Mouse (Mus musculus) olfactory bulb, adult 2 months (tissue): ENCODE data around the gene Myh4. TPM values are rescaled to one million over a fixed set of nuclear protein-coding genes. Genes with fewer than 3 reads are reported as not detected.

Source experiments
- H3K27ac ChIP-seq: fragments of 200-500 bp; 2 replicates; pipeline ENCODE4 v1.5.1; 2012; ENCODE audit warnings: low read depth, low read length; ENCODE audit not compliant: insufficient read depth
- H3K4me1 ChIP-seq: fragments of 200-500 bp; 2 replicates; pipeline ENCODE4 v1.6.1; 2012; ENCODE audit warnings: low read length; ENCODE audit not compliant: control insufficient read depth, insufficient read depth
- H3K4me3 ChIP-seq: fragments of 200-500 bp; 2 replicates; pipeline ENCODE4 v1.5.1; 2012; ENCODE audit warnings: mild to moderate bottlenecking, low read depth, low read length, moderate library complexity; ENCODE audit not compliant: insufficient read depth
- CTCF ChIP-seq: fragments of 200-500 bp; IDR thresholded peaks from 2 replicates; pipeline ENCODE4 v1.5.1; 2012; ENCODE audit warnings: low read depth, mild to moderate bottlenecking, low read length, moderate library complexity; ENCODE audit not compliant: insufficient read depth
- POLR2A ChIP-seq: fragments of 200-500 bp; IDR thresholded peaks from 2 replicates; pipeline ENCODE4 v1.6.1; 2012; ENCODE audit warnings: mild to moderate bottlenecking, low read depth, low read length, moderate library complexity; ENCODE audit not compliant: insufficient read depth
- WGBS: fragments of 180-500 bp; shearing (Covaris S2); methylation state at CpG from one replicate; pipeline ENCODE4 v1.1.7; 2018; 5-methylcytosine and 5-hydroxymethylcytosine counted together
- polyA plus RNA-seq: library from polyadenylated mRNA; stranded (reverse); fragments of >200 nt; gene quantifications from 2 replicates; pipeline ENCODE4 v1.2.4, GENCODE M21; 2012; ENCODE audit warnings: low replicate concordance; ENCODE audit not compliant: missing spikeins, insufficient read depth, insufficient read length

The Myh4 gene
- polyA plus RNA-seq, 1 experiment: not detected

GRCm38 (mm10) chr11:67276601-67277174 is 38.9 kb downstream of the Myh4 start, which contains the start of gene Myh8:
Gene Myh8 (plus strand): TSS chr11:67277124.
- no peak within 1 kb of the TSS for H3K4me3 ChIP-seq
- H3K4me1 ChIP-seq: no peaks in the 10 kb centered on the region
- TF ChIP-seq POLR2A (no peak), CTCF (no peak)
- 55% methylated on average over 10 of the region's 10 CpGs for WGBS
- H3K27ac ChIP-seq: no peak within 1 kb of the TSS

- TF ChIP-seq CTCF: no peak
- TF ChIP-seq POLR2A: no peak
- 87% methylated on average over 1 of the region's 1 CpGs for WGBS
- H3K4me1 ChIP-seq: no peaks in the 10 kb centered on the region
- H3K27ac ChIP-seq: no peak overlapping the region
- no peak overlapping the region for H3K4me3 ChIP-seq
These were observed 55.6 kb downstream of the Myh4 start for GRCm38 (mm10) chr11:67293440-67293839.

Other genes starting within 250 kb of the Myh4 start
- gene Tmem220, start 212.9 kb upstream of the Myh4 start, polyA plus RNA-seq: not detected in 2 replicates
- gene Adprm, start 185.4 kb upstream of the Myh4 start, polyA plus RNA-seq: not detected in 2 replicates
- gene Sco1, start 185.4 kb upstream of the Myh4 start, polyA plus RNA-seq: not detected in 2 replicates
- not detected in 2 replicates for gene Myh3, start 159.7 kb upstream of the Myh4 start, polyA plus RNA-seq
- gene Myh2, start 67.0 kb upstream of the Myh4 start, polyA plus RNA-seq: not detected in 2 replicates
- not detected in 2 replicates for gene Myh1, start 38.0 kb upstream of the Myh4 start, polyA plus RNA-seq
- not detected in 2 replicates for gene Myh8, start 39.1 kb downstream of the Myh4 start, polyA plus RNA-seq
- not detected in 2 replicates for gene Myh13, start 83.6 kb downstream of the Myh4 start, polyA plus RNA-seq
- gene Gas7, start 217.4 kb downstream of the Myh4 start, polyA plus RNA-seq: 67.1 TPM in 1 of 2 replicates, not detected in the other